Mouse (Mus musculus): ENCODE data around the gene Slc5a5. TPM values are rescaled to one million over a fixed set of nuclear protein-coding genes. Genes with fewer than 3 reads are reported as not detected.
"Not testable (repeated sequence)": the region's sequence is repeated elsewhere in the genome, so short reads cannot be mapped to it uniquely, and the experiment has no call there.

Gene Slc5a5
- polyA plus RNA-seq, 1 experiment from 2014 or later, result 8.2 TPM

DNA sequence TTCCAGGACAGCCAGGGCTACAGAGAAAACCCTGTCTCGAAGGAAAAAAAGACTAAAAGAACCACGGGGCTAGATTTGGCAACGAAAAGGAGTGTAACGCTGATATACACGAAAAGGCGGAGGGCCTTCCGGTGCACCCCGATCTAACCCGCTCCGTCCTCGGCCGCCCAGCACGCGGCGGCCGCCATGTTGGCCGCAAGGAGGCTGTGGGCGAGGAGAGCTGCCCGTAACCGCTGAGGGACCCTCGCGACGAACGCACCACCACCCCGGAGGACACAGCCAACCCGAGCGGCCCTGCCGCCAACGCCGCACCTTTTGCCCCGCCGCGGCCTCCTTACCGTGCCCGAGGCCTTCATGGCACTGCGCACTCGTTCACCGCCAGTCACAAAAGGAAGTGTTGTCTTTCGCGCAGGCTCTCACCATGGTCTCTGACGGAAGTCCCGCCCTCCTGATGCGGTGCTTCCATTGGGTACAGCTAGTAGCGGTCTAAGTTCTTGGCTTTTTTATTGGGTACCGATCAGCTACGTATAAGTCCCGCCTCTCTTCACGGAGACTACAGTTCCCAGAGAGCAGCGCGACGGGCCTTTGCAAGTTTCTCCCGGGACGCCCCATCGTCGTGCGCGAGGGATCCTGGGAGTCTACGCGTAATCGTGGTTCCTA, 4.6 kb upstream of the Slc5a5 start, which contains the start of gene Rpl18a:
Gene Rpl18a (minus strand): TSS at position 392 of the 660 bp plus-strand sequence.
- H3K9me3 ChIP-seq (replicated peaks; ENCODE audit: control insufficient read depth, low read length), result no peaks in the 10 kb centered on the region
- H3K4me2 ChIP-seq (ENCODE audit: low read depth, low read length), result peak within 1 kb of the TSS; percentile 91
- H3K27me3 ChIP-seq (ENCODE audit: control insufficient read depth, insufficient read depth, low read length), result peaks cover 14% of the 10 kb centered on the region
- H3K4me3 ChIP-seq (replicated peaks; ENCODE audit: low read length), result peak within 1 kb of the TSS; percentile 86
- peak; percentile 98 for ATAC-seq (ENCODE audit: insufficient read depth, low FRiP score)
- peak within 1 kb of the TSS; percentile 92 for H3K27ac ChIP-seq (ENCODE audit: low read length)
- under 1% methylated on average over 59 of the region's 60 CpGs for WGBS
- H3K36me3 ChIP-seq (ENCODE audit: control insufficient read depth, insufficient read depth, low read length), result peaks cover 17% of the 10 kb centered on the region; the same call in 1 of the 2 replicates
- peaks cover 18% of the 10 kb centered on the region for H3K4me1 ChIP-seq (ENCODE audit: control insufficient read depth, insufficient read depth, low read length)
- peak within 1 kb of the TSS; percentile 97 for H3K9ac ChIP-seq (ENCODE audit: low read length)

DNA sequence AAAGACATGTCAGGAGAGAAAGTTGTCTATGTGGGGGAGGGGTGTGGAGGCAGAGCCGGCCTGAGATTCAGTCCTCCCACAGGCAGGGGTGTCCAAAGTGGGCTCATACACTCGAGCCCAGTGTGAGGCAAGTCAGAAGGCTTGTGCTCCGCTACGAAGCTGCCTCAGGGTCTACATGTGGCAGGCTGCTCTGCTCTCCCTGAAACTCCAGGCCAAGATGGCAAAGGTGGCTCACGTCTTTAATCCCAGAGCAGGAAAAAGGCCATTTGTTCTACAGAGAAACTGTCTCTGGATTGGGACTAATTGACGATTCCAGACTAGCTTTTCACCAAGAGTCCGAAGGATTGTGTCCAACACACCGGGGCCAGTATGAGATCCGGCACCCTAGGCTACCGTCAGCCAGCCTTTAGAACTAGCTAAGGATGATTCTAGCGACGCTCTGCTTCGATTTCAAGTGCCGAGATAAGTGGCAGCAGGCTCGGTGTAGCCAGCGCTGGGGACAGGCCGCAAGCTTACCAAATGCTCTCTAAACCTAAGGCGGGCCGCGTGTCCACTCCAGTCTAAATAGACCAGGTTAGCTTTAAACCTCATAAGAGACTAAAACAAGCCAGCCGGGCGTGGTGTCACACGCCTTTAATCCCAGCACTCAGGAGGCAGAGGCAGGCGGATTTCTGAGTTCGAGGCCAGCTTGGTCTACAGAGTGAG, 3.9 kb upstream of the Slc5a5 start:
- 2% methylated on average over 25 of the region's 25 CpGs for WGBS
- peaks cover 21% of the 10 kb centered on the region for H3K4me1 ChIP-seq (ENCODE audit: control insufficient read depth, insufficient read depth, low read length)
- H3K36me3 ChIP-seq (ENCODE audit: control insufficient read depth, insufficient read depth, low read length), result peaks cover 17% of the 10 kb centered on the region; the same call in 1 of the 2 replicates
- H3K4me3 ChIP-seq (replicated peaks; ENCODE audit: low read length), result peak overlapping the region; percentile 86
- ATAC-seq (ENCODE audit: insufficient read depth, low FRiP score), result no peak
- peak overlapping the region; percentile 79 for H3K4me2 ChIP-seq (ENCODE audit: low read depth, low read length)
- H3K27ac ChIP-seq (ENCODE audit: low read length), result peak overlapping the region; percentile 75
- peaks cover 21% of the 10 kb centered on the region for H3K27me3 ChIP-seq (ENCODE audit: control insufficient read depth, insufficient read depth, low read length)
- H3K9ac ChIP-seq (ENCODE audit: low read length), result peak overlapping the region; percentile 97
- no peaks in the 10 kb centered on the region for H3K9me3 ChIP-seq (replicated peaks; ENCODE audit: control insufficient read depth, low read length)

DNA sequence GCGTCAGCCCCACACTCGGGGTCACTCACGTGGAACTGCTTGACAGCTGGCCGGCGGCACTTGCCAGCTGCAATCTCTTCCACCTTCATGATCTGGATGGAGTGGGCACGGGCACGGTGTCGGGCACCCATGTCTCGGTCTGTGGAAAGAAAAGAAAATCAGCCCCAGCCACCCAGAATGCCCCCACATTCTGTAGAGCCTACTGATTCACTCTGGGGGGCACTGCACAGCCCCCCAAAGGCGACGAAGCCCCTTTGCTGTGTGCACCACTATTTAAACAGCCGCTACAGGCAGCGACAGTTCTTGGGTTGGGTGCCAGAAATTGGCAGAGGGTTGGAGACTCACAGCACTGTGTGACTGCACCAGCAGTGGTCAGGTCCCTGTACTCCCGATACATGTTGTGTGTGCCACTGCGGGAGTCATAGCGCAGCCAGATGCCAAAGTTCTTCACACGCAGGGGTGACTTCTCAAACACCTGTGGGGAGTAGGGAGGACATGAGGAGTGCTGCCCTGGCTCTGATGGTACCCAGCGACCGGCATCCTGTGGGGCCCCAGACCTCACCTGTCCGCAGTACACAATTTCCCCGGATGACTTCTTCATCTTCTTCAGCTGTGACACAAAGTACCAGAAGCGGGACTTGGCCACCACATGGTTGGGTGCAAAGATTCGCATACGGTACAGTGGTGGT, 3.2 kb upstream of the Slc5a5 start:
- H3K36me3 ChIP-seq (ENCODE audit: control insufficient read depth, insufficient read depth, low read length), result peaks cover 17% of the 10 kb centered on the region; the same call in 1 of the 2 replicates
- peak overlapping the region; percentile 86 for H3K4me3 ChIP-seq (replicated peaks; ENCODE audit: low read length)
- peak overlapping the region; percentile 79 for H3K4me2 ChIP-seq (ENCODE audit: low read depth, low read length)
- ATAC-seq (ENCODE audit: insufficient read depth, low FRiP score); H3K27ac ChIP-seq (ENCODE audit: low read length); H3K9me3 ChIP-seq (replicated peaks; ENCODE audit: control insufficient read depth, low read length): not testable (repeated sequence)
- peaks cover 21% of the 10 kb centered on the region for H3K4me1 ChIP-seq (ENCODE audit: control insufficient read depth, insufficient read depth, low read length)
- peak overlapping the region; percentile 97 for H3K9ac ChIP-seq (ENCODE audit: low read length)
- 77% methylated on average over 24 of the region's 24 CpGs for WGBS
- H3K27me3 ChIP-seq (ENCODE audit: control insufficient read depth, insufficient read depth, low read length), result peaks cover 28% of the 10 kb centered on the region

DNA sequence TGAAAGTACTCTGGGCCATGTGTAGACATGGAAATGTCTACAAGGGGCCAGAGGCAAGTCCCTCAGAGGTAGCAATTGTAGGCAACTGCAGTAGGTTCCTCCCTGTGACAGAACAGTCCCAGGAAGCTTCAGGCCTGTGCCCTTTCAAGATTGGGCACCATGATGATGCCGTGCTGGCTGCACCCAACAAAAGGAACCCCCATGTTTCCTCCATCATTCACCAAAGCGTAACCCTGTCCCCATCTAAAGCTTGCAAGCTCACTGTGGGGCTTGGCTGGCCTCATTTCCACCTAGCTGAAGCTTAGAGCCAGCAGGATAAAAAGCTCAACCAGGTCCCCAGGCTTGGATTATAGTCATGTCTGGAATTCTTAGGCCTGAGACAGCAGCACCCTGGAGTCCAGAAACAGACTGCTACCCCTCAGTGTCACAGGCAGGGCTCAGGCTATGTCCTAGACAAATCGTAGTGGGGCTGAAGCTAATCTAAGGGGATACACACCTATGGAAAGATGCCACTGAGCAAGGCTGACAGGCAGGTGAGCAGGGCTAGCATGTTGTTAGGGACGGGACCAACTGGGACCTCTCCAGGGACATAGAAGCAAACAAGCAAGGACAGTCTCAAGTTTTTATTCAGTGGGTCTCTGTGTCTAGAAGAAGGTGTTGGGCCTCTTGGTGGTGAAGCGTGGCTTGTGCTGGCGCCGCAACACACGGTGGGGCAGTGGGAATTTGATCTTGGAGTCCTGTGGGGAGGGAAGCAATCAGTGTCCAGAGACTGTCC, 2.4 kb upstream of the Slc5a5 start:
- peaks cover 17% of the 10 kb centered on the region; the same call in 1 of the 2 replicates for H3K36me3 ChIP-seq (ENCODE audit: control insufficient read depth, insufficient read depth, low read length)
- no peak for ATAC-seq (ENCODE audit: insufficient read depth, low FRiP score)

DNA sequence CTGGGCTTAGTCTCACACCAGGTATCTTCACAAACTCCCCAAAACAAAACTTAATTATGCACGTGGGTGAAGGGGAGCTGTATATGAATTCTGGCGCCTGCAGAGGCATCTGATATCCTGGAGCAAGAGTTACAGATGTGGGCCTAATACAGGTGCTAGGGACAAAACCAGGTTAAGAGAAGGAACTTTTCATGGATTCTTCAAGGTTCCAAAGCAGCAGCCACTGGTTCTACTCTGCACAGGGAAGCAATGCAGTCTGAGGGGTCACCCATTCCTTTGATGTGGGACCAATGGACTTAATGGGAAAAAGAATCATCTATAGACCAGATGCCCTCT, 1.8 kb upstream of the Slc5a5 start:
- Histone ChIP-seq H3K4me3 (replicated peaks; ENCODE audit: low read length) (no peak overlapping the region), H3K27me3 (ENCODE audit: control insufficient read depth, insufficient read depth, low read length) (peaks cover 29% of the 10 kb centered on the region), H3K36me3 (ENCODE audit: control insufficient read depth, insufficient read depth, low read length) (peaks cover 17% of the 10 kb centered on the region; the same call in 1 of the 2 replicates), H3K4me1 (ENCODE audit: control insufficient read depth, insufficient read depth, low read length) (peaks cover 21% of the 10 kb centered on the region), H3K27ac (ENCODE audit: low read length) (no peak overlapping the region), H3K9me3 (replicated peaks; ENCODE audit: control insufficient read depth, low read length) (no peaks in the 10 kb centered on the region), H3K9ac (ENCODE audit: low read length) (no peak overlapping the region), H3K4me2 (ENCODE audit: low read depth, low read length) (no peak overlapping the region)
- WGBS, result 66% methylated on average over 2 of the region's 2 CpGs
- ATAC-seq (ENCODE audit: insufficient read depth, low FRiP score), result no peak

More for the DNA sequence above, 2.4 kb upstream of the Slc5a5 start:
- H3K4me1 ChIP-seq (ENCODE audit: control insufficient read depth, insufficient read depth, low read length), result peaks cover 21% of the 10 kb centered on the region
- H3K4me2 ChIP-seq (ENCODE audit: low read depth, low read length), result no peak overlapping the region
- peaks cover 29% of the 10 kb centered on the region for H3K27me3 ChIP-seq (ENCODE audit: control insufficient read depth, insufficient read depth, low read length)
- H3K4me3 ChIP-seq (replicated peaks; ENCODE audit: low read length), result no peak overlapping the region
- H3K27ac ChIP-seq (ENCODE audit: low read length), result no peak overlapping the region
- H3K9me3 ChIP-seq (replicated peaks; ENCODE audit: control insufficient read depth, low read length), result no peaks in the 10 kb centered on the region
- WGBS, result 87% methylated on average over 8 of the region's 8 CpGs
- no peak overlapping the region for H3K9ac ChIP-seq (ENCODE audit: low read length)

DNA sequence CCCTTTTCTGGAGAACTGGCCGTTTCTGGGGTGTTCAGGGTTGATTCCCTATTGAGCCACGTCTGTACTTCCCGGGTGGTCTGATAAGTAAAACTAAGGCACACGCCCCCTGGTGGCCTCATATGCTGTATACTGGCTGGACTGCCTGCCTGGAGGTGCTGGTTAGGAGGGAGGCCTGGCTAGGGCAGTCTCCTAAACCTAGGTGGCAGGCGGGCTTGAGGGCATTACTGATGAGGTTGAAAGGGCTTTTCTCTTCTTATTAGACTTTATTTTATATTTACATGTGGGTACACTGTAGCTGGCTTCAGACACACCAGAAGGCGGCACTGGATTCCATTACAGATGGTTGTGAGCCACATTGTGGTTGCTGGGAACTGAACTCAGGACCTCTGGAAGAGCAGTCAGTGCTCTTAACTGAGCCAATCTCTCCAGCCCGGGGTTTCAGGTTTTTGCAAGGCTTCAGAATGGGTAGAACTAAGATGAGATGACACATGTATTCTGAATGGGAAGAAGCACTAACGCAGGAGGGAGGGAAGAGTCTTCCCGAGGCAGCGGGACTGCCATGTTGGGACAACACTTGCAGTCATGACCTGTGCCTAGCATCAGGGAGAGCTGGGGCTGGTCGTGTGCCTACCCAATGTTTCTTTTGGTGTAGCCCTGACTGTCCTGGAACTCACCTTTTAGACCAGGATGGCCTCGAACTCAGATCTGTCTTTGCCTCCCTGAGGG, 1.3 kb upstream of the Slc5a5 start:
- H3K36me3 ChIP-seq (ENCODE audit: control insufficient read depth, insufficient read depth, low read length), result peaks cover 17% of the 10 kb centered on the region; the same call in 1 of the 2 replicates
- peaks cover 21% of the 10 kb centered on the region for H3K4me1 ChIP-seq (ENCODE audit: control insufficient read depth, insufficient read depth, low read length)
- no peak overlapping the region for H3K27ac ChIP-seq (ENCODE audit: low read length)
- WGBS, result 32% methylated on average over 12 of the region's 12 CpGs
- no peak overlapping the region for H3K9ac ChIP-seq (ENCODE audit: low read length)
- H3K9me3 ChIP-seq (replicated peaks; ENCODE audit: control insufficient read depth, low read length), result no peaks in the 10 kb centered on the region
- no peak overlapping the region for H3K4me3 ChIP-seq (replicated peaks; ENCODE audit: low read length)
- H3K27me3 ChIP-seq (ENCODE audit: control insufficient read depth, insufficient read depth, low read length), result peaks cover 29% of the 10 kb centered on the region
- ATAC-seq (ENCODE audit: insufficient read depth, low FRiP score), result no peak
- H3K4me2 ChIP-seq (ENCODE audit: low read depth, low read length), result no peak overlapping the region

DNA sequence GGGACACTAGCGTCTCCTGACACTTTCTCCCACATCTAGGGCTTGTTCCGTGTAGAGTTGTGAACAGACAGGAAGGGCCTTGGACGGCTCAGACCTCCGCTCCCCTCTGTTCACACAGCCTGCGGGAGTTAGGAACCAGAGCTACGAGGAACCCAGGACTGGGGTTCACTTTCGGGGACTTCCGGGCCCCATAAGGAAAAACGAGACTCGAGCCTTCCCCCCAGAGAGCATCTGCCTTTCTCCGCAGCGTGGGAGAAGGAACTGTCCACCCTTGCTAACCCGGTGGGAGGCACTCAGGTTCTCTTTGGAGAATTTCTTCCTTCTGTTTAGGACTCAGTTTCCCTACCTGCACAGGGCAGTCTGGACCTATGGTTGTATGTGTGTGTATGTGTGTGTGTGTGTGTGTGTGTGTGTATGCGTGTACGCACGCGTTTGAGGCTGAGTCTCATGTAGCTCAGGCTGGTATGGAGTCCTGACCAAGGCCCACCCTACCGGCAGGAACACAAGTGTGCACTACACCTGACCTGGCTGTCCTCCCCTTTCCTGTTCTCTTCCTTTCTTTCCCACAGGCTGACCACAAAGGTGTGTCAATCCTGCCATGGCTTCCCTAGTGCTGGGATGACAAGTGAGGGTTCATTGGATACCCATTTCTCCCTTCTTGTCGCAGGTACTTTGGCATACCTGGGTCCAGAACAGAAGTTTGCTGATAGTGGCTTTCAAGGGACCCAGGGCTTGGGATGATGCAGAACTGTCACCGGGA, 519 bp upstream of the Slc5a5 start:
- Histone ChIP-seq H3K9ac (ENCODE audit: low read length) (peak overlapping the region; percentile 63; the same call in 1 of the 2 replicates), H3K9me3 (replicated peaks; ENCODE audit: control insufficient read depth, low read length) (no peaks in the 10 kb centered on the region), H3K36me3 (ENCODE audit: control insufficient read depth, insufficient read depth, low read length) (peaks cover 17% of the 10 kb centered on the region; the same call in 1 of the 2 replicates), H3K4me2 (ENCODE audit: low read depth, low read length) (peak overlapping the region; percentile 49), H3K27ac (ENCODE audit: low read length) (no peak overlapping the region), H3K4me1 (ENCODE audit: control insufficient read depth, insufficient read depth, low read length) (peaks cover 17% of the 10 kb centered on the region), H3K4me3 (replicated peaks; ENCODE audit: low read length) (peak overlapping the region; percentile 41), H3K27me3 (ENCODE audit: control insufficient read depth, insufficient read depth, low read length) (peaks cover 29% of the 10 kb centered on the region)
- 27% methylated on average over 20 of the region's 20 CpGs for WGBS
- ATAC-seq (ENCODE audit: insufficient read depth, low FRiP score), result no peak

All from stomach, embryonic 16.5 days (tissue).